Mouse (Mus musculus): ENCODE measurements around the gene Rab10. TPM values are rescaled to one million over a fixed set of nuclear protein-coding genes. Genes with fewer than 3 reads are reported as not detected.
A peak's percentile ranks its signal among the peaks of the same experiment; 100 is the strongest.
"Not testable (repeated sequence)": the region's sequence is repeated elsewhere in the genome, so short reads cannot be mapped to it uniquely, and the experiment has no call there.

Gene Rab10
- total RNA-seq (2021), result 100 to 1,000 TPM; 161 to 164 TPM

- peak; percentile 99 for DNase-seq
These were observed at the start of gene Rab10 for GRCm38 (mm10) chr12:3309391-3310320. Gene Rab10, minus strand, starts transcription at chr12:3309969.

GRCm38 (mm10) chr12:3359302-3359701, 49.5 kb upstream of the Rab10 start:
- DNase-seq, result peak; percentile 74 to 78

DNA sequence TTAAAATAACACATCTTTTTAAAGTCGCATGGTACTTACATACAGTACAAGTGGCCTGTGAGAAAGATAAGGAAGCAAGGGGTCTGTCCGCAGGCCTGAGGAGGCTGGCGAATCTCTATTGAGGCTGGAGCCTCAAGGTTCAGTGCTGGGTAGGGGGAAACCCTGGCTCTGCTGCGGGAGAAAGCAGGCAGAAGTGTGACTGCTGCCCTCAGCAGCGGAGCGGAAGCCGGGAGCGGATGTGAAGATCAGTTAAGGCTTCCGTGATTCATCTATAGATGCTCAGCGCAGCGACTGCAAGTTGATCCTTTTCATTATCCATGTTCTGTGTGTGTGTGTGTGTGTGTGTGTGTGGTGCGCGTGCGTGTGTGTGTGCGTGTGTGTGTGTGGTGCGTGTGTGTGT, 47.1 kb upstream of the Rab10 start:
- no peak for DNase-seq

DNA sequence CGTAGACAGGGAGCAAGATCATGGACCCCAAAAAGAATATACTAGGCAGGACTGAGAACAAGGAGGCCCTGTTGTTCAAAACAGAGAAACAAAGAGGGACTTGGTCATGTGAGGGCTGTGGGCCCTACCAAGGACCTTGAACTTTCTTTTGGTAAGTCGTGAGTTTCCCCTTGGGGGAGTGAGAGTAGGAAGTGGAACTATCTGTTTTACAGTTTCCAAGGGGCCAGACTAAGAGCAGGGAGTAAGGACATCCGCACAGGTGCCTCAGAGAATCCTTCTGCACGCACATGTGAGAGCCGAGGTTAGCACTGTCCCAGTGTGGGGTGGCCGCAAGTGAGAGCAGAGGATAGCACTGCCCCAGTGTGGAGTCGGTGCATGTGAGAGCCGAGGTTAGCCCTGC, 45.3 kb upstream of the Rab10 start:
- DNase-seq, result no peak

DNA sequence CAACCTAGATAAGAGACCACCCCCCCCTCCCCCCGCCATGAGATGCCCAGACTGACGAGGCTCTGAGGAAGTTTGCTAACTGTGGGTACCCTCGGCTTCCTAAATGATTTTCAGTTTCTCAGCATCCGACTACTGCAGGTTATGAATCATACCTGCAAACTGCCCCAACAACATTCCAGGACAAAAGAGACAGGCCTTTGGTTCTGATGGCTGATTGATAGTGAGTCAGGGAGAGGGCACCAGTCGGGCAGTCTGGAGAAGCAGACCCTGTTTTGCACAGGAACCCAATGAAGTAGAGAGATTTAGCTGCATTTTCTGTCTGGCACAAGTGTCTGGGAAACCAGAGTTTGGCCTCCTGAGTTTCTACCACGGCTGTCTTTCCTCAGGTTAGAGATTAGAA, 42.4 kb upstream of the Rab10 start:
- DNase-seq, result no peak

DNA sequence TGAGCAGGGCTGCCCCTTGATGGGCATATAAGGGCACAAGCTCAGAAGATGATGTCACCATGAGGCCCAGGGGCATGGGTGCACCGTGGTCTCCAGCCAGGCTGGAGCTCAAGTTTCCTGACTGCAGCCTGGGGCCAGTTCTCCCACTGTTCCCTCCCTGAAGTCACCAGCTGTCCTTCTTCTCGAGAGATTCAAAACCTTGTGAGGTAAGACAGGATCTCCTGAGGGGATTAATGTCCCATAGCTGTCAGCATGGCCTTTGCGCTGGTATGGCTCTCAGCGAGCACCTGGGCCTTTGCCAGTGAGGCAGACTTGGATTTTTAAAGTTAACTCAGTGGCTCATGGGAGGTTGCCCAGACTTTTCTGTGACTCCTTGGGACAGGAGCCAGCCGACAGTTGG, 40.4 kb upstream of the Rab10 start:
- no peak for DNase-seq

GRCm38 (mm10) chr12:3349387-3349786, 39.6 kb upstream of the Rab10 start:
- DNase-seq, result no peak

DNA sequence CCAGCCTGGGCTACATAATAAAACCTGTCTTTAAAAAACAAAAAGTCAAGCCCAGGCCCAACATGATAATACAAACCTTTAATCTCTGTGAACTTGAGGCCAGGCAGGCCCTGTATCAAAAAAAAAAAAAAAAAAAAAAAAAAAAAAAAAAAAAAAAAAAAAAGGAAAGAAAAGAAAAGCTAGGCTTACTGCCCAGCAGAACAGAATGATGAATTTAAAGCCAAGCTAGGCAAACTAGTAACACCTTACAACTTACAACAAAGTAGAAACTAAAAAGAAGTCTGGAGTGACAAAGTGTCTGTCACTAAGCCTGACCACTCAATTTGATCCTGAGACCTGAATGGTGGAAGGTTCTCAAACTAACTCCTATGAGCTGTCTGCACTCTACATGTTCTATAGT, 37.9 kb upstream of the Rab10 start:
- no peak for DNase-seq

DNA sequence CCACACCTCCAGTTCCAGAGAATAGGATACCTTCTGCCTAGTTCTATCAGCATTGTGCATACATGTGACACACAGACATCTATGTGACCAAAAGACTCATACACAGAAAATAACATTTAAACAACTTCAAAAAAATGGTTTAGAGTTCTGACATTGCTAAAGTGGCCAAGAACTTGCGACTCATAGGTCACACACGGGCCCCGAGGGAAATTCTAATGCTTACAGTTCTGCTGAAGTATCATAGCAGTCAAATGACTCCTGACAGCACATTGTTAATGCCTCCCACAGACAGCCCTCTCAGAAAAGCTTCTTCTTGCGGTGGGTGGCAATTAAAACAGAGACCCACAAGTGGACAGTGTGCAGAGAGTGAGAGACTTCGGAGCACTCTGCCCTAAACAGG, 35.3 kb upstream of the Rab10 start:
- no peak for DNase-seq

- no peak for DNase-seq
These were observed 34.4 kb upstream of the Rab10 start for GRCm38 (mm10) chr12:3344155-3344554.

GRCm38 (mm10) chr12:3338931-3339330, 29.2 kb upstream of the Rab10 start:
- DNase-seq, result no peak

DNA sequence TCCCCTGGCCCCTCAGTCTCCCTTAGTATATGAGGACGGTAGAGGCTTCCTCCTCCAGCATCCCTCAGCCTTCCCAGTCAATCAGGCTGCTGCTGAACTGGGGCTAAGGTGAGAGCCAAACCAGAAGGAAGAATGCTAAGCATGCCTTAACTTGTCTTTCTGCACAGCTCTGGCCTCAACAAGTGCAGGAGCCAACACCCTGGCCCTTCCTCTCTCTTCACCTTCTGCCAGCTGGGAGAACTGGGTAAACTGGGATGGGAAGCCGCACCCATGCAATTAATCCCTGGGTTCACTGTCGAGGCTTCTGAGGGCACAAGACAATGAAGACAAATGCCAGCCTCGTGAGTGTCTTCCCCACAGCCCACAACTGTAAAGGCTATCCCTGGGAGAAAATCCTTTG, 19.9 kb upstream of the Rab10 start:
- DNase-seq, result no peak

DNA sequence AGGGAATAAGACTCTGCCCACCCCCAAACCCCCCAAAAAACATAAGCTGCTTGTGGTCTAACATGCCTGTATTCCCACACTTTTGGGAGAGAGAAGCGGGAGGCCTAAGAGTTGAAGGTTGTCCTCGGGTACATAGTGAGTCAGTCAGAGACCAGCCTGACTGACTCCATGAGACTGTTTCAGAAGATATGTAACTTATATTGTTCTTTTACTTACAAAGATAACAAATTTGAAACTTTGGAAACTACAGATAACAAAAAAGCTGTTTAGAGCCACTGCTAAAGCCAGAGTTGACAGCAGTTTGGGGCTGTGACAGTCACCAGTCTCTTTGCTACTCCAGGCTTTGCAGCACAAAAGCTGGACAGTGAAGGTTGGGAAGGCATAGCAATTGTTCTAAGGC, 15.5 kb upstream of the Rab10 start:
- no peak for DNase-seq

DNA sequence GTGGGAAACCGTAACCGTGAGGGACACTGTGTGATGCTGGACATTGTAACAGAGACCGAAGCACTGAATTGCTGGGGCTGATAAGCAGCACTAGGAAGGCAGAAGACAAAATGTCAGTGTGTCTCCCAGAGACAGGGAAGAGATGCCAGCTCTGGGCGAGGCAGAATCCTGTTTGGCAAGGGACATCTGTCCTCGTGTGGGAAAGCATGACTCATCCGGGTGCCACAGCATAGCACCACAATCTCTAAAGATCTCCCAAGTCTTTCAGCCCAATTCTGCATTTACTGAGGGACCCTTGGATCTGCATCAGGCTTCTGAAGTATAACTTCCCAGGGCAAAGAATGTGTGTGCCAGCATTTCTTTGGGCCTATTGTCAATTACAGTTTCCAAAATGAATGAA, 13.5 kb upstream of the Rab10 start:
- peak; percentile 61 to 64 for DNase-seq

DNA sequence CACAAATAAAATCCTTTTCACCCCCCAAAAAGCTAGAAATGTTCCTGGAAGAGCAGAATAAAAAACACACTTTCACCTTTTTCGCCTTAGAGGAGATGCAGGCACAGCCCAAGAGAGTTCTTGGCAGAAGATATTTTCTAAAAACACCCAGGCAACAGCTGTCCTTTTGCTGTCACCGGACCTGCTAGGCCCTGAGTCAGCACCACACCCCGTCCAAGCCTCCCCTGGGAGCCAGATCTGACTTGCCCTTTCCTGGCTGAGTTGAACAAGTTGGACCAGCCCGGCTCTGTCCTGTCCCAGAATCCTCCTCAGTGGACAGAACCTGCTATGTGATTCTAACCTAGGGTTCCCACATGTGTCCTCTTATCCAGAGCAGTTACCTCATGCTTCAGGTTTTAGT, 9.6 kb upstream of the Rab10 start:
- no peak for DNase-seq

DNA sequence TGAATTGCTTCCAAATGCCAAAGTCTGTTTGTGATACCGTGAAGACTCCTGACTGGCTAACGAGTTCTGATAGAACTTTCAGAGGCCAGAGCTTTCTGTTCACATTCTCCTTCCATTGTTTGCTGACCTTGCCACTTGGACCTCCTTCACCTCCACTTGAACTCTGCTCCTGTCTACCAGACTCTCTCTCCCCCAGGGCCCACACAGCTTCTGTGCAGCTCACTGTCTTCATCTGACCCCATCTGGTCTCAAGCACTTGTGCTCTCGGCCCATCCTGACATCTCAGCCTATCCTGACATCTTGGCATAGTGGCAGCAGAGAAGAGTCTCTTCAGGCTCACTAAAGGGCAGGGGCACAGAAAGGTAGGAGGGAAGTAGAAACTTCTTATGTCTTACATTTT, 7.2 kb upstream of the Rab10 start:
- no peak for DNase-seq

DNA sequence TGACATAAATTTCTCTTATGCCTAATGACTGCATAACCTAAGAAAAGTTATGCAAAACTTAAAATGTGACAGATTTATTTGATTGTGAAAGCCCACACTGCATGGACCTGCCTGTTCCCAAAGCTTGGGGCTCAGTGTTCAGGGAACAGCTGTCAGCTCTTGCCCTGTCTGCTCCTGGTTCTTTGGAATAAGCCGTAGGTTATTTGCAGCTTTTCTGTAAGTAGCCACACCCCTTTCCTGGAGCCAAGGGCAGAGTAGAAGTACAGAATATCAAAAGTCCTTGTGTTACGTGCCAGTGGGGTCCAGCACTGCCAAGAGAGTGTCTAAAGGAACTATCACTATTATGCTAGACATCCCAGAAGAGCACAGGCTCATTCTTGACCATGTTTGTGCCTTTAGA, 6.3 kb upstream of the Rab10 start:
- peak; percentile 9 to 18 for DNase-seq

DNA sequence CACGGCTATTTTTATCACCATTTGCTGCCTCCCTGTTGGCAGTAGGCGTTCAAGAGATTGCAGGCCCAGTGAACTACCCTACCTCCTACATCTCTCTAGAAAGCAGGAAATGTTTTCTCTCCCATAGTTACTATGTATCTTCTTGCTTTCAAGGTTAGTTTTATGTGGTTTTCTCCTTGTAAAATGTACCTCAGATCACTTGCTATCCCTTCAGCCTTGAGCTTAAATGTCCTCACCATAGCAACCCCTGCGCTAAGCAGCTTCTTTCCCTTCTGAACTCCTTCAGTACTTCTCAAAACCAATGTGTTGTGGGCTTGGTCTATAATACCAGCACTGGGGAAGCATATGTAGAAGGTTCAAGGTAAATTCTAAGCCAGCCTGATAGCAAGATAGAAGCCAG, 3.1 kb upstream of the Rab10 start:
- no peak for DNase-seq

DNA sequence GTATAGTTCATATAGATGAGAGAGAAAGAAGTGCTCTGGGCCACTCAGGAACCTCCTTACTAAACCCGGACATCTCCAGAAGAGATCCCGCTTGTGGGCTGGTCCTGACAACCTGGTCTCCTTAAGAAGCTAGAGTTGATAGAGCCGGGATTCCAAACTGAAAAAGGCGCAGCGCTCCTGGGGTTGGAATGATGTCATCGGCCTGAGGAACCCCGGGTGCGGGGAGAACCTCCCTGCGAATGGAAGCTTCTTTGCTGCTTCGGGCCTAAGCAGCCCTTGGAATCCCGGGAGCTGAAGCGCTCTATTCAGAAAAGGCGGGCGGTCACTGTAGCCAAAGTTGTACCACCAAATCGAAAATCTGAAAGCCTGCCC, 538 bp upstream of the Rab10 start:
- no peak for DNase-seq

- peak in 1 of 2 experiments; percentile 9 for DNase-seq
These were observed 1.1 kb downstream of the Rab10 start for GRCm38 (mm10) chr12:3308541-3309241.

GRCm38 (mm10) chr12:3307587-3307986, 2.2 kb downstream of the Rab10 start:
- no peak for DNase-seq

- DNase-seq, result no peak
These were observed 4.5 kb downstream of the Rab10 start for GRCm38 (mm10) chr12:3305238-3305637.

DNA sequence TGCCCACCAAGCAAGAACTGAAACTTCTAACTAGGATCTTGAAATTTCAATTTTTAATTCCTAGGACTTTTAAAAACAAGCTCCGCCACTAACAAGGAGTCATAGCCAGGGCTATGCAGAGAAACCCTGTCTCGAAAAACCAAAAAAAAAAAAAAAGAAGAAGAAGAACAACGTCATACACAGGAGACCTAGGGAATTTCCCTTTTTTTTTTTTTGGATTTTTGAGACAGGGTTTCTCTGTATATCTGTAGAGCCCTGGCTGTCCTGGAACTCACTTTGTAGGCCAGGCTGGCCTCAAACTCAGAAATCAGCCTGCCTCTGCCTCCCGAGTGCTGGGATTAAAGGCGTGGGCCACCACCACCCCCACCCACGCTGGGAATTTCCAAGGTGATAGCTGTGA, 12.1 kb downstream of the Rab10 start:
- not testable (repeated sequence) for DNase-seq

- DNase-seq, result no peak
These were observed 13.7 kb downstream of the Rab10 start for GRCm38 (mm10) chr12:3296056-3296455.
